Mouse (Mus musculus) heart, adult 2 months (tissue): ENCODE results near the gene Limd2.

ENCODE experiments used
- CTCF ChIP-seq: fragments of 200-600 bp; IDR thresholded peaks from 2 replicates; pipeline ENCODE4 v1.8.1; 2022; ENCODE audit warnings: antibody characterized with exemption, mild to moderate bottlenecking, moderate library complexity
- POLR2A ChIP-seq: fragments of 200-500 bp; IDR thresholded peaks from 2 replicates; pipeline ENCODE4 v1.6.1; 2011; ENCODE audit warnings: mild to moderate bottlenecking, low read depth, low read length, control low read depth; ENCODE audit not compliant: insufficient read depth

GRCm38 (mm10) chr11:106152132-106152531 is 8.5 kb downstream of the Limd2 start:
- TF ChIP-seq POLR2A, result no peak
- no peak for TF ChIP-seq CTCF
